Mouse (Mus musculus) bone marrow, adult 2 months (tissue): ENCODE measurements around the gene Zfp775. TPM values are rescaled to one million over a fixed set of nuclear protein-coding genes. Genes with fewer than 3 reads are reported as not detected.

Experiments
- H3K27ac ChIP-seq: fragments of 200-500 bp; 2 replicates; pipeline ENCODE4 v1.5.1; 2012; ENCODE audit warnings: low read depth, mild to moderate bottlenecking, control low read depth, inconsistent platforms, low read length; ENCODE audit not compliant: control insufficient read depth, poor library complexity, insufficient read depth
- H3K4me1 ChIP-seq: fragments of 200-500 bp; 2 replicates; pipeline ENCODE4 v1.6.1; 2011; ENCODE audit warnings: low read length; ENCODE audit not compliant: control insufficient read depth, insufficient read depth
- H3K4me3 ChIP-seq: fragments of 200-500 bp; replicated peaks from 2 replicates; pipeline ENCODE3; 2011; ENCODE audit warnings: mild to moderate bottlenecking, low read depth, low read length, control low read depth; ENCODE audit not compliant: control insufficient read depth
- CTCF ChIP-seq: fragments of 200-500 bp; IDR thresholded peaks from 2 replicates; pipeline ENCODE4 v1.5.1; 2011; ENCODE audit warnings: low read length, control low read depth; ENCODE audit not compliant: control insufficient read depth, insufficient read depth
- POLR2A ChIP-seq: fragments of 200-500 bp; IDR thresholded peaks from 2 replicates; pipeline ENCODE4 v1.6.1; 2011; ENCODE audit warnings: low read depth, mild to moderate bottlenecking, control low read depth, low read length, borderline replicate concordance; ENCODE audit not compliant: control insufficient read depth
- WGBS: fragments of 180-500 bp; shearing (Covaris S2); methylation state at CpG from one replicate; pipeline ENCODE4 v1.1.7; 2018; 5-methylcytosine and 5-hydroxymethylcytosine counted together
- polyA plus RNA-seq: library from polyadenylated mRNA; stranded (reverse); fragments of >200 nt; gene quantifications from 2 replicates; pipeline ENCODE4 v1.2.4, GENCODE M21; 2011; ENCODE audit warnings: low replicate concordance; ENCODE audit not compliant: missing spikeins, insufficient read depth, insufficient read length

Zfp775 gene
- polyA plus RNA-seq, 1 experiment = 1.1 TPM

GRCm38 (mm10) chr6:48646309-48646690, 44.4 kb downstream of the Zfp775 start:
- no peak for TF ChIP-seq CTCF
- TF ChIP-seq POLR2A = no peak
- 66% methylated on average over 4 of the region's 4 CpGs for WGBS
- Histone ChIP-seq H3K4me1 (no peaks in the 10 kb centered on the region; the same call in 1 of the 2 replicates), H3K27ac (no peak overlapping the region), H3K4me3 (no peak overlapping the region)

DNA sequence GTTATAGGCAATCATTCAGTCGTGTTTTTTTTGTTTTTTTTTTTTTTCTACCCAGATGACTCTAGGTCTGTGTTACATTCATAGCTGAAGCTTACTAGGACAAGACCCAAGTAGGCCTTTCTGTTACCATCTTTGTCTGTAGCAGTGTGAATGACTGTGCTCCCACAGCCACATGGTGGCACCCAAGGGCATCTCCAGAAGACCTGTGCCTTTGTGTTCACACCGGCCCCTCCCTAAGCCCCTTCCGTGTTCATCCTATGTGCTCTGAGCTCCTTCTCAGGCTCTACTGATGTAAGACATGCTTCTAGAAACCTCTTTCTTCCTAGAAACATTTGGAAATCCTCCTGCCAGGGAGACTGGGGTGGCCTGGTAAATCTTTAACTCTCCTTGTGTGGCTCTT, 45.1 kb downstream of the Zfp775 start, which contains the start of gene Gimap8:
Gimap8 (plus strand) TSS at position 240 of the 400 bp plus-strand sequence.
- whole genome bisulfite sequencing = 6% methylated on average over 3 of the region's 3 CpGs
- H3K27ac ChIP-seq = peak within 1 kb of the TSS; percentile 61; the same call in 1 of the 2 replicates
- H3K4me3 ChIP-seq = peak within 1 kb of the TSS; percentile 55
- peak; percentile 83 for TF ChIP-seq CTCF
- TF ChIP-seq POLR2A = no peak
- H3K4me1 ChIP-seq = no peaks in the 10 kb centered on the region; the same call in 1 of the 2 replicates

- Histone ChIP-seq H3K4me3 (peak overlapping the region; percentile 52), H3K27ac (peak overlapping the region; percentile 61; the same call in 1 of the 2 replicates)
These were observed 45.7 kb downstream of the Zfp775 start for GRCm38 (mm10) chr6:48647611-48648010.

GRCm38 (mm10) chr6:48648779-48649178, 46.9 kb downstream of the Zfp775 start:
- Histone ChIP-seq H3K4me1 (no peaks in the 10 kb centered on the region; the same call in 1 of the 2 replicates), H3K27ac (0 out of 2 replicates have a peak overlapping the region, but pooled peaks have one; percentile 24), H3K4me3 (no peak overlapping the region)
- 69% methylated on average over 4 of the region's 4 CpGs for WGBS
- TF ChIP-seq CTCF = no peak
- no peak for TF ChIP-seq POLR2A

More at GRCm38 (mm10) chr6:48647611-48648010, 45.7 kb downstream of the Zfp775 start:
- no peaks in the 10 kb centered on the region; the same call in 1 of the 2 replicates for H3K4me1 ChIP-seq
- 45% methylated on average over 2 of the region's 2 CpGs for WGBS
- no peak for TF ChIP-seq POLR2A
- no peak for TF ChIP-seq CTCF

DNA sequence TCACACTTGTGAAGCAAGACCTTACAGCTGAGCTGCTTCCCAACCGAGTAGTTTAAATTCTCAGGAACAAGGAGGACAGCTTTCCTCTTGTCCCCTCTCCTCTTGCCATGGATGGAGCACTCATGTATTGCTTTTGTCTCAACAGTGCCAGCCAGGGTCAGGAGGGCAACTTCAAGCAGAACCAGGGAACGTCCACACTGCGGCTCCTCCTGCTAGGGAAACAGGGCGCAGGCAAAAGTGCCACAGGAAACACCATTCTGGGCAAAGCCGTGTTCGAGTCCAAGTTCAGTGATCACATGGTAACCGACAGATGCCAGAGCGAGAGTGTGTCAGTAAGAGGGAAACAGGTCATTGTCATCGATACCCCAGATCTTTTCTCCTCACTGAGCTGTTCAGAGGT, 48.2 kb downstream of the Zfp775 start:
- Histone ChIP-seq H3K27ac (no peak overlapping the region), H3K4me1 (no peaks in the 10 kb centered on the region; the same call in 1 of the 2 replicates), H3K4me3 (no peak overlapping the region)
- WGBS = 78% methylated on average over 9 of the region's 9 CpGs
- no peak for TF ChIP-seq CTCF

DNA sequence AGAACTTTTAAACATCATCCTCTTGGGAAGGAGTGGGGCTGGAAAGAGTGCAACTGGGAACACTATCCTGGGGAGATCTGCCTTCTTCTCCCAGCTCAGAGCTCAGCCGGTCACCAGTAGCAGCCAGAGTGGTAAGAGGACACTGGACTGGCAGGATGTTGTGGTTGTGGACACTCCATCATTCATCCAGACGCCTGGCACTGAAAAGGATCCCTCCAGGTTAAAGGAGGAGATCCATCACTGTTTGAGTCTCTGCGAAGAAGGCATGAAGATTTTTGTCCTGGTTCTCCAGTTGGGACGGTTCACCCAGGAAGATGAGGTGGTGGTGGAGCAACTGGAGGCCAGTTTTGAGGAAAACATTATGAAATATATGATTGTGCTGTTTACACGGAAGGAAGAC, 56.9 kb downstream of the Zfp775 start:
- H3K4me3 ChIP-seq = no peak overlapping the region
- no peak overlapping the region for H3K27ac ChIP-seq
- WGBS = 75% methylated on average over 5 of the region's 5 CpGs
- TF ChIP-seq CTCF (no peak), POLR2A (no peak)
- no peaks in the 10 kb centered on the region; the same call in 1 of the 2 replicates for H3K4me1 ChIP-seq

GRCm38 (mm10) chr6:48664750-48665149, 62.9 kb downstream of the Zfp775 start:
- no peak overlapping the region for H3K27ac ChIP-seq
- no peak for TF ChIP-seq POLR2A
- TF ChIP-seq CTCF = no peak
- H3K4me1 ChIP-seq = peaks cover 2% of the 10 kb centered on the region; the same call in 1 of the 2 replicates
- no peak overlapping the region for H3K4me3 ChIP-seq
- WGBS = 70% methylated on average over 4 of the region's 4 CpGs

DNA sequence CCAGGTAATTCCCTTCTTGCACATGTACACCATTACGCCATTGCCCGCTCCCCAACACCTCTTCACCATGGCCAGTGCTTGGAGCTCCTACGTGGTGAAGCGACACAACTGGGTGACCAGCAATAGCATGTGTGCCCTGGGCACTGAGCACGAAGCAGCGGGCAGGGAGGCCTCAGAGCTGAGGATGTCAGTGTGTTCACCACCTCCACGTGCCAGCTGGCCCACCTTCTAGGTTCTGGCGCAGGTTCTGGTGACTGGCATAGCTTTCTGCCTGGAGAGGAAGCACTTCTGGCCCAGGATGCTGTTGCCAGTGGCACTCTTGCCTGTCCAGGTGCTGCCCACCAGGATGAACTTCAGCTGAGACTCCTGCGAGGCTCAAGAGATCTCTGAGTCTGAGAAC, 63.6 kb downstream of the Zfp775 start:
- no peak overlapping the region for H3K4me3 ChIP-seq
- no peak for TF ChIP-seq POLR2A
- no peak for TF ChIP-seq CTCF
- 86% methylated on average over 9 of the region's 9 CpGs for WGBS
- H3K4me1 ChIP-seq = peaks cover 2% of the 10 kb centered on the region; the same call in 1 of the 2 replicates
- no peak overlapping the region for H3K27ac ChIP-seq

- WGBS = 22% methylated on average over 7 of the region's 7 CpGs
- no peak overlapping the region for H3K4me3 ChIP-seq
- no peak overlapping the region for H3K27ac ChIP-seq
- H3K4me1 ChIP-seq = peaks cover 2% of the 10 kb centered on the region; the same call in 1 of the 2 replicates
- TF ChIP-seq POLR2A (no peak), CTCF (no peak)
These were observed 64.3 kb downstream of the Zfp775 start for GRCm38 (mm10) chr6:48666159-48666586.
